ENCODE assay signal across 18 mouse cellular contexts in genomic region chr11:98540319-98540718, GRCm38 (mm10). TPM values are rescaled to one million over a fixed set of nuclear protein-coding genes. Genes with fewer than 3 reads are reported as not detected.
DNase-seq lines count a peak whose midpoint lies in the region; ATAC-seq and TF ChIP-seq lines count a peak whose summit lies in the region.
"Had no signal": no experiment of that assay in that cellular context is flagged by ENCODE, and none has a peak within 500 bp of the region (broad histone marks: within the 10 kb centered on the region; RNA-seq: fewer than 3 reads in every experiment).

No protein-coding gene starts in this region.

- no peaks in the 10 kb centered on the region; the same call in 1 of the 2 replicates for H3K4me1 ChIP-seq in intestine, postnatal 0 days (replicated peaks; ENCODE audit: control insufficient read depth, insufficient read depth, low read length)
- no peaks in the 10 kb centered on the region for H3K4me1 ChIP-seq in intestine, embryonic 16.5 days (ENCODE audit: control insufficient read depth, insufficient read depth, low read length)
- peaks cover 2% of the 10 kb centered on the region; the same call in 1 of the 2 replicates for H3K4me1 ChIP-seq in testis, adult 2 months (ENCODE audit: control insufficient read depth, insufficient read depth, low read length)
- H3K4me1 ChIP-seq in stomach, postnatal 0 days (replicated peaks; ENCODE audit: control insufficient read depth, insufficient read depth): no peaks in the 10 kb centered on the region

- H3K36me3 ChIP-seq in intestine, postnatal 0 days (ENCODE audit: control insufficient read depth, insufficient read depth): no peaks in the 10 kb centered on the region
- no peaks in the 10 kb centered on the region for H3K36me3 ChIP-seq in intestine, embryonic 16.5 days (ENCODE audit: control insufficient read depth, insufficient read depth, low read length)
- H3K36me3 ChIP-seq in testis, adult 2 months (ENCODE audit: control insufficient read depth, insufficient read depth, low read length): no peaks in the 10 kb centered on the region
- H3K36me3 ChIP-seq in stomach, postnatal 0 days (ENCODE audit: control insufficient read depth, insufficient read depth, low read length): no peaks in the 10 kb centered on the region
- H3K36me3 ChIP-seq: forebrain, embryonic 10.5 days; limb, embryonic 15.5 days had no signal

- H3K27me3 ChIP-seq in intestine, postnatal 0 days (replicated peaks; ENCODE audit: control insufficient read depth, insufficient read depth, low read length): peaks cover 34% of the 10 kb centered on the region
- H3K27me3 ChIP-seq in intestine, embryonic 16.5 days (replicated peaks; ENCODE audit: control insufficient read depth, insufficient read depth, low read length): 0 out of 2 replicates have a peak, but pooled peaks cover 2% of the 10 kb centered on the region
- H3K27me3 ChIP-seq in testis, adult 2 months (ENCODE audit: control insufficient read depth, insufficient read depth, low read length): no peaks in the 10 kb centered on the region
- 0 out of 2 replicates have a peak, but pooled peaks cover 4% of the 10 kb centered on the region for H3K27me3 ChIP-seq in stomach, postnatal 0 days (ENCODE audit: control insufficient read depth, insufficient read depth, low read length)

- H3K9me3 ChIP-seq in intestine, postnatal 0 days (ENCODE audit: control insufficient read depth): no peaks in the 10 kb centered on the region
- no peaks in the 10 kb centered on the region for H3K9me3 ChIP-seq in intestine, embryonic 16.5 days (ENCODE audit: control insufficient read depth, low read length)
- no peaks in the 10 kb centered on the region for H3K9me3 ChIP-seq in stomach, postnatal 0 days (ENCODE audit: control insufficient read depth, low read length)
- H3K9me3 ChIP-seq: limb, embryonic 15.5 days had no signal

- no peak for DNase-seq in testis, postnatal 14 days (ENCODE audit: low spot score)
- peak; percentile 47 for DNase-seq in T-cell, adult 2 months (ENCODE audit: low spot score)
- DNase-seq in stomach, postnatal 0 days (ENCODE audit: low spot score): no peak
- DNase-seq in cerebellum, adult 9-10 months: no peak
- no peak for DNase-seq in adrenal gland, postnatal 4 days (ENCODE audit: low spot score in 2 of 2)
- DNase-seq: adrenal gland, adult 8-10 months; cerebellum, adult 11 months had no signal

- no peak for TF ChIP-seq POLR2A in testis, adult 2 months (IDR thresholded peaks at IDR 0.05; ENCODE audit: control insufficient read depth, low read depth, low read length)

- WGBS in intestine, postnatal 0 days: 87% methylated on average over 5 of the region's 5 CpGs
- 79% methylated on average over 5 of the region's 5 CpGs for WGBS in intestine, embryonic 16.5 days
- 80% methylated on average over 5 of the region's 5 CpGs for WGBS in stomach, postnatal 0 days

- no peak for TF ChIP-seq EP300 in stomach, postnatal 0 days (optimal IDR thresholded peaks at IDR 0.05)

- H3K9ac ChIP-seq in intestine, postnatal 0 days (ENCODE audit: low read depth, low read length): no peak overlapping the region
- H3K9ac ChIP-seq in intestine, embryonic 16.5 days (ENCODE audit: low read depth, low read length): no peak overlapping the region
- no peak overlapping the region for H3K9ac ChIP-seq in stomach, postnatal 0 days (ENCODE audit: low read length)
- H3K9ac ChIP-seq: hindbrain, embryonic 14.5 days; limb, embryonic 15.5 days had no signal

- ATAC-seq in intestine, postnatal 0 days: no peak
- ATAC-seq in intestine, embryonic 16.5 days: no peak
- ATAC-seq in stomach, postnatal 0 days (ENCODE audit: low FRiP score, low TSS enrichment): no peak

- no peak overlapping the region for H3K4me3 ChIP-seq in intestine, postnatal 0 days (ENCODE audit: low read depth, low read length)
- no peak overlapping the region for H3K4me3 ChIP-seq in intestine, embryonic 16.5 days (ENCODE audit: low read length)
- no peak overlapping the region for H3K4me3 ChIP-seq in testis, adult 2 months (ENCODE audit: control insufficient read depth, low read depth, low read length)
- no peak overlapping the region for H3K4me3 ChIP-seq in stomach, postnatal 0 days (ENCODE audit: low read depth, low read length)
- H3K4me3 ChIP-seq: forebrain, embryonic 10.5 days; limb, embryonic 15.5 days had no signal

- H3K27ac ChIP-seq in intestine, postnatal 0 days (ENCODE audit: low read depth, low read length): no peak overlapping the region
- no peak overlapping the region for H3K27ac ChIP-seq in intestine, embryonic 16.5 days (ENCODE audit: low read length)
- H3K27ac ChIP-seq in testis, adult 2 months (ENCODE audit: control insufficient read depth, insufficient read depth, low read depth, low read length): no peak overlapping the region
- H3K27ac ChIP-seq in stomach, postnatal 0 days (replicated peaks): no peak overlapping the region
- H3K27ac ChIP-seq: forebrain, embryonic 10.5 days; hindbrain, embryonic 14.5 days; limb, embryonic 15.5 days had no signal

- peak; percentile 44 for TF ChIP-seq CTCF in intestine, postnatal 0 days (IDR thresholded peaks at IDR 0.05; ENCODE audit: low read depth)
- TF ChIP-seq CTCF in testis, adult 2 months (IDR thresholded peaks at IDR 0.05; ENCODE audit: control insufficient read depth, insufficient read depth, insufficient replicate concordance, low read depth, low read length): peak; percentile 38; the same call in 1 of the 2 replicates
- TF ChIP-seq CTCF in stomach, postnatal 0 days (IDR thresholded peaks at IDR 0.05; ENCODE audit: low read depth): peak; percentile 48

- no peak overlapping the region for H3K4me2 ChIP-seq in intestine, postnatal 0 days (replicated peaks; ENCODE audit: low read depth)
- no peak overlapping the region for H3K4me2 ChIP-seq in intestine, embryonic 16.5 days (ENCODE audit: low read depth, low read length)
- no peak overlapping the region for H3K4me2 ChIP-seq in stomach, postnatal 0 days (replicated peaks; ENCODE audit: low read depth)
- H3K4me2 ChIP-seq: hindbrain, embryonic 14.5 days; limb, embryonic 15.5 days had no signal

RNA-seq across cellular contexts. Expression of gene Ikzf3, which starts 5.5 kb away (rescaled TPM):
- polyA plus RNA-seq in intestine, postnatal 0 days (2015; fragmentation: Nextera tagmentation; extraction: Ambion mirVana): 0.20 and 0.24 TPM in 2 replicates
- polyA plus RNA-seq in intestine, embryonic 16.5 days (2015; fragmentation: Nextera tagmentation; extraction: Ambion mirVana): 0.23 and 0.24 TPM in 2 replicates
- polyA plus RNA-seq in testis, adult 2 months (2012; rRNA removed): 0.10 TPM in 2 replicates
- 0.15 and 0.19 TPM in 2 replicates for polyA plus RNA-seq in stomach, postnatal 0 days (2015; fragmentation: Nextera tagmentation; extraction: Ambion mirVana)
- 1 to 10 TPM in 1 of 2 experiments, under 1 TPM in 1; 0.36 to 1.4 TPM for total RNA-seq in adrenal gland, postnatal 4 days (2021)
- polyA plus RNA-seq: heart, embryonic 14.5 days had no signal

RNA-seq across cellular contexts. Expression of gene Zpbp2, which starts 10.6 kb away (rescaled TPM):
- polyA plus RNA-seq in intestine, postnatal 0 days (2015; fragmentation: Nextera tagmentation; extraction: Ambion mirVana): 3.2 and 4.0 TPM in 2 replicates
- polyA plus RNA-seq in intestine, embryonic 16.5 days (2015; fragmentation: Nextera tagmentation; extraction: Ambion mirVana): 0.92 and 1.0 TPM in 2 replicates
- 274 and 283 TPM in 2 replicates for polyA plus RNA-seq in testis, adult 2 months (2012; rRNA removed)
- polyA plus RNA-seq in stomach, postnatal 0 days (2015; fragmentation: Nextera tagmentation; extraction: Ambion mirVana): 0.10 and 0.16 TPM in 2 replicates
- total RNA-seq in adrenal gland, postnatal 4 days (2021): under 1 TPM in 1 of 2 experiments, not detected in 1; 0.45 TPM
- total RNA-seq: gastrocnemius, adult 18-20 months had no signal
- polyA plus RNA-seq: hindbrain, embryonic 14.5 days had no signal

RNA-seq across cellular contexts. Expression of gene Ormdl3, which starts 46.8 kb away (rescaled TPM):
- 139 and 150 TPM in 2 replicates for polyA plus RNA-seq in intestine, postnatal 0 days (2015; fragmentation: Nextera tagmentation; extraction: Ambion mirVana)
- 62.9 and 65.2 TPM in 2 replicates for polyA plus RNA-seq in intestine, embryonic 16.5 days (2015; fragmentation: Nextera tagmentation; extraction: Ambion mirVana)
- 96.2 and 111 TPM in 2 replicates for polyA plus RNA-seq in testis, adult 2 months (2012; rRNA removed)
- 31.1 TPM in 2 replicates for polyA plus RNA-seq in stomach, postnatal 0 days (2015; fragmentation: Nextera tagmentation; extraction: Ambion mirVana)
- total RNA-seq in adrenal gland, postnatal 4 days (2021): 10 to 100 TPM; 74.7 to 84.1 TPM

RNA-seq across cellular contexts. Expression of gene Lrrc3c, which starts 57.8 kb away (rescaled TPM):
- not detected in 2 replicates for polyA plus RNA-seq in intestine, postnatal 0 days (2015; fragmentation: Nextera tagmentation; extraction: Ambion mirVana)
- not detected in 2 replicates for polyA plus RNA-seq in intestine, embryonic 16.5 days (2015; fragmentation: Nextera tagmentation; extraction: Ambion mirVana)
- not detected in 2 replicates for polyA plus RNA-seq in testis, adult 2 months (2012; rRNA removed)
- polyA plus RNA-seq in stomach, postnatal 0 days (2015; fragmentation: Nextera tagmentation; extraction: Ambion mirVana): not detected in 2 replicates
- not detected for total RNA-seq in adrenal gland, postnatal 4 days (2021)
- total RNA-seq: adrenal gland, adult 8-10 months; gastrocnemius, adult 18-20 months; megakaryocyte, adult 5-6 weeks had no signal
- polyA plus RNA-seq: forebrain, embryonic 10.5 days; heart, embryonic 14.5 days; hindbrain, embryonic 14.5 days; kidney, embryonic 16.5 days; limb, embryonic 15.5 days; urinary bladder, adult 2 months had no signal

Comparison
In these comparisons a context has a peak if more than half of its experiments do, and no peak if none do; other contexts are left out.
1. RNA of gene Zpbp2, which starts 10.6 kb away (polyA plus RNA-seq): 274 to 283 TPM in testis, adult 2 months; 3.2 to 4.0 TPM in intestine, postnatal 0 days, 0.92 to 1.0 TPM in intestine, embryonic 16.5 days and 0.10 to 0.16 TPM in stomach, postnatal 0 days; every median in the first group is over 10 times any median in the second.
2. Peak in every context shown above with its lines, with median percentiles within 50 percentile points of each other: CTCF ChIP-seq.